Mouse (Mus musculus) lung, adult 2 months (tissue): ENCODE data around the gene Ccdc88c. TPM values are rescaled to one million over a fixed set of nuclear protein-coding genes. Genes with fewer than 3 reads are reported as not detected.
"Not testable (repeated sequence)": the region's sequence is repeated elsewhere in the genome, so short reads cannot be mapped to it uniquely, and the experiment has no call there.

Experiments used
- DNase-seq: peaks from one replicate; pipeline ENCODE4 v3.0.0; 2022
- H3K4me1 ChIP-seq: fragments of 200-500 bp; 2 replicates; pipeline ENCODE4 v1.6.1; 2011; ENCODE audit warnings: low read length; ENCODE audit not compliant: control insufficient read depth, insufficient read depth
- H3K4me3 ChIP-seq: fragments of 200-500 bp; replicated peaks from 2 replicates; pipeline ENCODE3; 2011; ENCODE audit warnings: low read depth, mild to moderate bottlenecking, control low read depth, low read length; ENCODE audit errors: extremely low read depth
- CTCF ChIP-seq: fragments of 200-500 bp; IDR thresholded peaks from 2 replicates; pipeline ENCODE4 v1.5.1; 2011; ENCODE audit warnings: mild to moderate bottlenecking, low read length, control low read depth; ENCODE audit not compliant: insufficient read depth
- POLR2A ChIP-seq: fragments of 200-500 bp; IDR thresholded peaks from 2 replicates; pipeline ENCODE4 v1.6.1; 2011; ENCODE audit warnings: low read depth, mild to moderate bottlenecking, control low read depth, low read length, borderline replicate concordance; ENCODE audit errors: extremely low read depth
- WGBS: fragments of 180-500 bp; shearing (Covaris S2); methylation state at CpG from one replicate; pipeline ENCODE4 v1.1.7; 2018; 5-methylcytosine and 5-hydroxymethylcytosine counted together
- polyA plus RNA-seq: library from polyadenylated mRNA; depleted of rRNA; stranded (reverse); fragments of >200 nt; gene quantifications from 2 replicates; pipeline ENCODE4 v1.2.3, GENCODE M21; 2012

Gene Ccdc88c
- polyA plus RNA-seq, 1 experiment = 19.7 TPM

GRCm38 (mm10) chr12:101020210-101021015, 8.4 kb downstream of the Ccdc88c start:
- TF ChIP-seq CTCF = no peak
- no peak for TF ChIP-seq POLR2A
- DNase-seq = peak; percentile 22
- WGBS = 69% methylated on average over 15 of the region's 15 CpGs
- Histone ChIP-seq H3K4me1 (peaks cover 24% of the 10 kb centered on the region), H3K4me3 (no peak overlapping the region)

DNA sequence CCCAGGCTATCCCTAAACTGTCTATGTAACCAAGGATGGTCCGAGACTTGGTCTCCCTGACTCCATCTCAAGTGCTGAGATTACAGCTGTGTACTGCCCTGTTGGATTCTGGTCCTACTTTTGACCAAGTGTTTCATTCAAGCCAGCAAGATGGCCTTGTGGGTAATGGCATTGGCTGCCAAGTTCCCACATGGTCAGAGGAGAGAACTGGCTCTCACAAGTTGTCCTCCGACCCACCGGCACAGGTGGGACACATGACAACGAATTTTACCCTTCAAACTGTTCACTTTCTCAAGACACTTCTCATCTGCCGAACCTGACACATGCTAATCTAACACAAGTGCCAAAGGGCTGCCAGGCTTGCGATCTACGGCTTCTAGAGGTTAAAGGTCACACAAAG, 9.4 kb downstream of the Ccdc88c start:
- 77% methylated on average over 7 of the region's 7 CpGs for WGBS

GRCm38 (mm10) chr12:101019031-101019430, 9.8 kb downstream of the Ccdc88c start:
- DNase-seq = no peak
- 82% methylated on average over 5 of the region's 5 CpGs for WGBS
- H3K4me3 ChIP-seq = no peak overlapping the region
- TF ChIP-seq CTCF (no peak), POLR2A (no peak)
- peaks cover 24% of the 10 kb centered on the region for H3K4me1 ChIP-seq

More for the DNA sequence above, 9.4 kb downstream of the Ccdc88c start:
- Histone ChIP-seq H3K4me1 (peaks cover 24% of the 10 kb centered on the region), H3K4me3 (no peak overlapping the region)
- TF ChIP-seq CTCF (no peak), POLR2A (no peak)
- DNase-seq = no peak

DNA sequence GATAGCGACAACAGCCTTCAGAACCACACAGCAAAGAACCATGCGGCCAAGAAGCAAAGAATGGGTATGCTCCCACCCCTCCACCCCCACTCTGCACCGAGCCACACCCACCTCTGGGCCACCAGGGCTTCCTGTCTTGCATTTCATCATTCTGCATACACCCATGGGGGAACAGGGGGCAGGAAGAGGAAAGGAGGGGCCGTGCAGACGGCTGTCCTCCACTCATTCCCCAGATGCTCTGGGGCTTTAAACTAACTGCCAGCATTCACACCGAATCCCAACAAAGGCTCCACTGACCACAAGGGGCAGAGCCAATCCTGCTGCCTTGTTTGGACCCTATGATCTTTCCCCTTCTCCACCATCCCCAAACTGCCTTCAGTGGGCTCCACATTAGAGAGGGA, 10.9 kb downstream of the Ccdc88c start:
- TF ChIP-seq POLR2A = no peak
- no peak for TF ChIP-seq CTCF
- WGBS = 6% methylated on average over 6 of the region's 6 CpGs
- no peak overlapping the region for H3K4me3 ChIP-seq
- no peak for DNase-seq
- peaks cover 24% of the 10 kb centered on the region for H3K4me1 ChIP-seq

DNA sequence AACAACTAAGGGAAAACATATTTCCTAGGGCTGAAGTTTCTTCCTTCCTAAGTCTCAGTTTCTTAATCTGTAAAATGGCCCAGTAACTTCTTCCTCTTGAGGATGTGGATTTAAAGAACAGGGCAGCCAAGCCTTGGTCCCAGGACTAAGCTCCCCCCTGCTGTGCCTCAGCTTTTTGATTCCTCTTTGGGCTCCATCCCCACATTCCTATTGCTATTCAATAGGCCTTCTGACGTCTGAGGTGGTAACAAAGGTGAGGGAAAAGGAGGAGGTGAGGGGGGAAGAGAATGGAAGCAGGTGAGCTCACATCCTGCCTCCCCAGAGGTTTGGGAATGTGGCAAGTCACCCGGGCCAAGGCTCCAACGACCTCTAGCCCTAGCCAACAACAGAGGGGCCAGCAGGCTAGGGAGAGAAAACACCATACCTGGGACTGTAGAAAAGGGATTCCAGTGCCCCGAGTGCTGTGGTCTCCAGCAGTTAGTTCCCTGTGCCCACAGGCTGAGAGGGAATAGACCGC, 12.4 kb downstream of the Ccdc88c start:
- H3K4me1 ChIP-seq = peaks cover 27% of the 10 kb centered on the region
- TF ChIP-seq CTCF = no peak
- no peak for TF ChIP-seq POLR2A
- no peak overlapping the region for H3K4me3 ChIP-seq
- DNase-seq = no peak
- WGBS = 59% methylated on average over 5 of the region's 5 CpGs

- TF ChIP-seq CTCF (no peak), POLR2A (no peak)
- Histone ChIP-seq H3K4me3 (no peak overlapping the region), H3K4me1 (peaks cover 27% of the 10 kb centered on the region)
- 42% methylated on average over 4 of the region's 4 CpGs for WGBS
- no peak for DNase-seq
Measured at GRCm38 (mm10) chr12:101015926-101016325, 12.9 kb downstream of the Ccdc88c start.

DNA sequence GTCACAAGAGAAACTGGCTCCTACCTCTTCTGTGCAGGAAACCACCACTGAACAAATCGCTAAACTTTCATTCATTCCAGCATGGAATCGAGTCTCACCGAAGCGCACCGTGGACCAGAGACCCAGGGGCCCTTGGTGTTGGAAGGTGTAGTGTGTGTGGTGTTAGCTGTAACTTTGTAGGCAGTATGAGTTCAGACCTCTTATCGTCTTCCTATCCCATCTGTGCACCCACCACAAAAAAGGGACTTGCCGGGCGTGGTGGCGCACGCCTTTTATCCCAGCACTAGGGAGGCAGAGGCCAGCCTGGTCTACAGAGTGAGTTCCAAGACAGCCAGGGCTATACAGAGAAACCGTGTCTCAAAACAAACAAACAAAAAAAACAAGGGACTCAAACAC, 13.7 kb downstream of the Ccdc88c start:
- H3K4me1 ChIP-seq = peaks cover 31% of the 10 kb centered on the region
- DNase-seq = no peak
- WGBS = 82% methylated on average over 11 of the region's 11 CpGs
- TF ChIP-seq POLR2A (no peak), CTCF (no peak)
- no peak overlapping the region for H3K4me3 ChIP-seq

DNA sequence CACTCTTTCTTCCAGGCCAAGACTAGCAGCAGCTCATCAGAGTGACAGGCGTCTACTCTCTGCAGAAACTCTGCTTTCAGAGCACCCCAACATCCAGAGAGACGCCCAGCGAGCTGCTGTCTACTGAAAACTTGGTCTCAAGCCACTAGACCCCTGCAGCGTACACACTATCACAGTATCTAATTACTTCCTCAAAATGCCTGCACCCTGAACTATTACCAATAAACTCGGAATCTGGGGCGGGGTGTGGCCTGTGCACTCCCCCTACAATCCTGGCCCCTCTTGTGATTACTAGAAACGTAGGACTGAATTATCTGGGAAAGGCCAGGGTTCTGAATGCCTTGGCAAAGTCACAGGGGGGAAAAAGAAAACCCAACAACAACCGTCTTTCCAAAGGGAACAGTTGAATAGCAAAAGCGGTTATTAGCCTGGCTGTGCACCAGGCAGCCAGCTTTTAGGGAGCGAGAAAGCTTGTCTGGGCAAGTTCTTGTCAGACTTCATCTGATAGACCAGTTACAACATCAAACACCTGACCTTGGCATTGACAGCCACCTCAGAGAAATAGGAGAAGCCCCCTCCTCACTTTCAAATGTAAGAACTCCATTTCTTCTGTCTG, 14.2 kb downstream of the Ccdc88c start:
- WGBS = 59% methylated on average over 10 of the region's 10 CpGs
- TF ChIP-seq CTCF (no peak), POLR2A (no peak)
- H3K4me1 ChIP-seq = peaks cover 31% of the 10 kb centered on the region
- no peak for DNase-seq
- no peak overlapping the region for H3K4me3 ChIP-seq

DNA sequence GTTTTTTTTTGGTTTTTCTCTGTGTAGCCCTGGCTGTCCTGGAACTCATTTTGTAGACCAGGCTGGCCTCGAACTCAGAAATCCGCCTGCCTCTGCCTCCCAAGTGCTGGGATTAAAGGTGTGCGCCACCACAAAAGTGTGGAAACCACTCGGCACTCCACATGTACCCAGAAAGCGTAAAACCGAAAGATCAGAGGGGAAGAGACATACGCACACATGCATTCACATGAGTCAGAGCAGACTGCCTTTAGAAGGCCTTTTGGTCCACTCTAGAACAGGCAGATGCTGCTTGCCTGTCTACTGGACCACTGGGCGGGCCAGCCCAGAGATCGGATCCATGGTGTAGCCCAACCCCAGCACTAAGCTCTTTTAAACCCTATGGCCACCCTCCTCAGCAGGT, 15.2 kb downstream of the Ccdc88c start:
- not testable (repeated sequence) for H3K4me3 ChIP-seq, DNase-seq
- 91% methylated on average over 9 of the region's 9 CpGs for WGBS
- H3K4me1 ChIP-seq = peaks cover 25% of the 10 kb centered on the region
